Mouse (Mus musculus): Measurements from ENCODE around the gene Gm364.
A peak's percentile ranks its signal among the peaks of the same experiment; 100 is the strongest.

Gene Gm364

DNA sequence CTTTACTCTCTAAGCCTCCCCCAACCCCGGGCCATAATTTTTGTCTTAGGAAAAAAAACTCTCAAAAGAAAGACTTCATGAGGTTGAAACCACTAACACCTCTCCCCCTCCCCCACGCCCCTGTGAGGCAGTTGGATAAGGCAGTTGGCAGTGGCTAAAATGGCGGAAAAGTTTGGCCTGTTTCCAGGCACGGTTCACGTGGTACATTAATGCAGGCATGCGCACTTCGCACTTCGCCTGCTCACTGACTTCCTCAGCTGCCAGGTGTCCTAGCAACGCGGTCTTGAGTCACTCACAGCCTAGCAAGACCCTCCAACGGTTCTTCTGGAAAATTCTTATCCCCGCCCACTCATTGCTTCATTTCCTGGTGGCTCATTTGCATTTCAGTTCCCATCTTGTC is at the start of gene Gm364:
Gm364 (plus strand) TSS at position 386 of the 400 bp plus-strand sequence.
- DNase-seq: no peak

GRCm38 (mm10) chrX:57359316-57359715 is 49.6 kb upstream of the Gm364 start:
- DNase-seq: no peak

DNA sequence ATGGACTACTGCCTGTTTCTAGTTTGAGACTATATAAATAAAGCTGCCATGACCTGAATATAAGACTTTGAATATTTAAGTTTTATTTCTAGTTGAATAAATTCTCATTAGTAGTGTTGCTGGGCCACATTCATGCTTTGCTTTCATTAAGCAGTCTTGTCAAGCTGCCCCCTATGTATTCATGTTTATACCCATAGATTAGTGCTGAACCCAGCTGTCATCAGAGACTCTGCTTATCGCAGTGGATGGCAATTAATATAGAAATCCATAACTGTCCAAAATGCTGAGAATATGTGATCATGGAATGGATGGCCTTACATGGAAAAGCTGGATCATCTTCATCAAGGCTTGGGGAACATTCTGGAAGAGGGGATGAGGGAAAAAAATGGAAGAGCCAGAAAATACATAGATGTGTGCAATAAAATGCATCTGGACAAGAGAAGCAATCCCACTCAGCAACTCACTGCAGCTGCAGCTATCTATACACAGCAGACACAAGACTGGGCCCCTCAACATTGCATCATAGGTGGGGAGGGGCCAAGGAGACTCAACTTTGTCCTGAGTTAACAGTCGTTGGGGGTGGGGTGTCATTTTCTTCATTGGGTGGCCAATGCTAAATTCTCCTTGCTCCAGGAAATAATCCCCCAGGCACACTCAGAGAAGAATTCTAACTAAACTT is 43.9 kb upstream of the Gm364 start:
- no peak for DNase-seq

DNA sequence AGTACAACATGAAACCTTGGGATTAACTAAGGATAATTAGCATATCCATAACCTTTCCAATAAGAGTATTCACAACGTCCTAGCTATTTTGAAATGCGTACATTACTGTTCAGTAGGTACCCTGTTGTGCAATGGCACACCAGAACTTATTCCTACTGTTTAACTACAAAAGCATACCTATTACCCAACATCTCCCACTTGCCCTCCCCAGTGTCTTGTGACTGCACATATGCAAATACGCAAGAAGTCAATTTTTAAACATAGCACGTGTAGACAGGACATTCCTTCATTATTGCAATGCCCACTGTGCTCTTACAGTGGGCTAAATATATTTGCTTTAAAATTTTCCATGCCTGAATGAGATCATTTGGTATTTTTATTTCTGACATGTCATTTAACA is 36.0 kb upstream of the Gm364 start:
- no peak for DNase-seq

DNA sequence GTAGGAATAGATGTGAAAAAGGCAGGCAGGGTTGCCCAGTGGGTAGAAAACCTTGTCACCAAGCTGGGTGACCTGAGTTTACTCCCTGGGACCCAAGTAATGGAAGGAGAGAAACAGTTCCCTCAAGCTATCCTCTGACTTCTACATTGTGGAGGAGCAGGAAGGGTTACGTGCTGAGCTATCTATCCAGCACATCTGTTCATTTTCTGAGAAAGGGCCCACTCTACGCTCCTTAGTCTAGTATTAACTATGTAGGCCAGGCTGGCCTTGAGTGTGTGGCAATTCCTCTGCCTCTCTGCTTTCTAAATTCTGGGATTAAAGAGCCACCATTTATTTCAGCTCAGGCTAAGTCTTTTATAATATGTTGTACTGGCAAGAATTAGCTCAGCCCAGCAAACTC is 35.4 kb upstream of the Gm364 start:
- DNase-seq: no peak

- no peak for DNase-seq
Observed at GRCm38 (mm10) chrX:57374029-57374428, 34.9 kb upstream of the Gm364 start.

- no peak for DNase-seq
Observed at GRCm38 (mm10) chrX:57377096-57377495, 31.9 kb upstream of the Gm364 start.

GRCm38 (mm10) chrX:57378579-57378978 is 30.4 kb upstream of the Gm364 start:
- no peak for DNase-seq

- DNase-seq: no peak
Observed at GRCm38 (mm10) chrX:57380915-57381314, 28.0 kb upstream of the Gm364 start.

- DNase-seq: peak; percentile 78
Observed at GRCm38 (mm10) chrX:57392367-57393246, 16.3 kb upstream of the Gm364 start, which contains the start of gene Rbmx. Gene Rbmx, minus strand, starts transcription at chrX:57393036.

DNA sequence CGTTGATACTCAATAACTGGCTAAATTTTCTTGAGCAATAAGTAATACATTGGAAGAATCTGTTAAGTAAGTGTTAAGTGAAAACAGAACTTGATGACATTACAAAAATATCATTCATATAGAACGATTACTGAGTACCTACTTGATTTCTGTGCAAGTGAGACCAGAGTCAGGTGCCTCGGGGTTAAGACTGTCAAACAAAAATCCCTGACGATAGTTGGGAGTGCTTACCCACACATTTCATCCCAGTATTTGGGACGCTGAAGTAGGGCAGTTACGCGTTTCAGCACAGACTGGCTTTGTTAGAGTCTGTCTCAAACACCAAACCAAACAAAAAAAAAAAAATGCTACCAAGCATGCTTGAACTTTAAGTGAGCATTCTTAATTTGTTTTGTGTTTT is 15.5 kb upstream of the Gm364 start:
- no peak for DNase-seq

- DNase-seq: no peak
Observed at GRCm38 (mm10) chrX:57401388-57401787, 7.6 kb upstream of the Gm364 start.

DNA sequence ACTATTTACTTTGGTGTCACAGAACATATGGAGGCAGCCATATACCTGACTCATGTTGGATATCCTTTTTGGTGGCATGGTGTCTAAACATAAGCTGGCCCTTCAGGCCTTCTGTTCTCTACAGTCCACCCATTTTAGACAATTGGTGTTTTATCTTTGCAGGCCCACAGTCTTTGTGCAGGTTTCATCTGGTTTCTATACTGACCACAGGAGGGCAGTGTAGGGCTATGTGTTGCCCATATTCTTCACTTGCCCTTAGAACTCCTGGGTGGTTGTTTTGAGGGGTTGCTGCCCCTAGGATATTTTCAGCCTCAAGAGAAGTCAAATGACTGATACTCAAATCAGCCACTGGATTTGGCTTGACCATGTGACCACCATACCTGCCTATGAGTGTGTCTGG is 5.3 kb upstream of the Gm364 start:
- DNase-seq: no peak

GRCm38 (mm10) chrX:57431610-57432009 is 22.7 kb downstream of the Gm364 start:
- peak; percentile 1 for DNase-seq

- DNase-seq: no peak
Observed at GRCm38 (mm10) chrX:57433897-57434296, 24.9 kb downstream of the Gm364 start.

DNA sequence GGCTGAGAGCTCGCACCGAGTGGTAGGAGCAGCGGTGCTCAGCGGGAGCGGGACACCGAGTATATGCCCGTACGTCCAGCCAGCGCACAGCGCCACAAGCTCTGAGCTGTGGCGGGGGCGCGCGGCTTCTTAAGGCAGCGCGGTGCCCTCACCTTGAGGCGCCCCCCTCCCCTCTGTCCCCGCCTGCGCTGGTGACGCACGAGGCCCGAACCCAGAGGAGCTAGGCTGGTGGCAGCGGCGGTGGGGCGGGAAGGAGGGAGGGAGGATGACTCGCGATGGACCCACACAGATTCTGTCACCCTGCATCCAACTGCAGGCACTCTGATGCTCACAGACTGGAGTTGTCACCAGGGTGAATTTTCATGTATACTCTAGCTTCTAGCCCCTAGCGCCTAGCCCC is 94.7 kb downstream of the Gm364 start, which contains the start of gene Gpr101:
Gpr101 (minus strand) TSS at position 124 of the 400 bp plus-strand sequence.
- DNase-seq: no peak

- no peak for DNase-seq
Observed at GRCm38 (mm10) chrX:57506247-57506646, 97.3 kb downstream of the Gm364 start.

DNA sequence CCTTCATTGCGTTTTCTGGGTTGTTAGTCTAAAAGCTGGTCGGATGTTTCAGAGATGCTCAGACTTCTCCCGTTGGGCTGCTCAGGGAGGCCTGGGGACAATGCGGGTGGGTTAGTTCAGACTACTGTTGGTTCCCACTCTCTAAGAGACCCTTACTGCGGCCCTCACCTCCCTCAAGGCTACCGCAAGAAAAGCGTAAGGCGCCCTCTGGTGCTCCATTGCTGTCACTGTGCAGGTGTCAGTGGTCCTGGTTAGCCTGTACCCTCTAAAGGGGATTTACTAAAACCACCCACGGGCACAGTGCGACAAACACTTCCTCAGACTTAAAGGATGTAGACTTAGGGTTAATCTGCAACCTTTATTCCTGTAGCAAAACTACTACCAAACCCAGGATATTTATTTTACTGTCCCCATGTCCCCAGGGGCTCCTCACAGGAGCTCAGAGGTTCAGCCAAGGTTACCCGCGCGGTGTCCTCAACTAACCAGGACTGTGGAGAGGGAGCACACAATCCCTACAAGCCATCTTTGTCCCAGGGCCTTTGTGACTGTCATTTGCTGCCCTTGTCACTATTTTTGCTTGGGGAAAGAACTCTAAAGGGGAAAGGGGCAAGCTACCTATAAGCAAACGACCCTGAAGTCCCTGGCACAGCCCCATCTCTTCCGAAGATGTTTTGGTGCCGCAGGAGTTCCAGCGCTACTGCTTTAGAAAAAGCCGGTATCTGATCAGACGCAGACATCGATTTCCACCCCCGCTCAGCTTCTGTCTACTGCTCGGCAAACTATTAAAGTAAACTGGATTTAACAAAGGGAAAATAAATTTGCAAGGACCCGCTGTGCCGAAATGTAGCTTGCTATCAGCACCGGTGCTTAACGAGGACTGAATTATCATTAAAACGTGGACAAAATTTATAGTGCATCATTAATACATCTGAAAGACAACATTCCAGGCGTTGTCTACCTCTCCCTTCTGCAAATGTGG is 112.5 kb downstream of the Gm364 start:
- no peak for DNase-seq

Measured in cerebellum, adult 8-10 months (tissue).